Mouse (Mus musculus) lung, adult 18-20 months (tissue): ENCODE measurements around the gene Dmrt3.

Experiments used
- DNase-seq, 2 experiments: peaks; one replicate each; pipeline ENCODE4 v3.0.0; 2022; ENCODE audit warnings: mixed read lengths in 2 of 2

Gene Dmrt3

DNA sequence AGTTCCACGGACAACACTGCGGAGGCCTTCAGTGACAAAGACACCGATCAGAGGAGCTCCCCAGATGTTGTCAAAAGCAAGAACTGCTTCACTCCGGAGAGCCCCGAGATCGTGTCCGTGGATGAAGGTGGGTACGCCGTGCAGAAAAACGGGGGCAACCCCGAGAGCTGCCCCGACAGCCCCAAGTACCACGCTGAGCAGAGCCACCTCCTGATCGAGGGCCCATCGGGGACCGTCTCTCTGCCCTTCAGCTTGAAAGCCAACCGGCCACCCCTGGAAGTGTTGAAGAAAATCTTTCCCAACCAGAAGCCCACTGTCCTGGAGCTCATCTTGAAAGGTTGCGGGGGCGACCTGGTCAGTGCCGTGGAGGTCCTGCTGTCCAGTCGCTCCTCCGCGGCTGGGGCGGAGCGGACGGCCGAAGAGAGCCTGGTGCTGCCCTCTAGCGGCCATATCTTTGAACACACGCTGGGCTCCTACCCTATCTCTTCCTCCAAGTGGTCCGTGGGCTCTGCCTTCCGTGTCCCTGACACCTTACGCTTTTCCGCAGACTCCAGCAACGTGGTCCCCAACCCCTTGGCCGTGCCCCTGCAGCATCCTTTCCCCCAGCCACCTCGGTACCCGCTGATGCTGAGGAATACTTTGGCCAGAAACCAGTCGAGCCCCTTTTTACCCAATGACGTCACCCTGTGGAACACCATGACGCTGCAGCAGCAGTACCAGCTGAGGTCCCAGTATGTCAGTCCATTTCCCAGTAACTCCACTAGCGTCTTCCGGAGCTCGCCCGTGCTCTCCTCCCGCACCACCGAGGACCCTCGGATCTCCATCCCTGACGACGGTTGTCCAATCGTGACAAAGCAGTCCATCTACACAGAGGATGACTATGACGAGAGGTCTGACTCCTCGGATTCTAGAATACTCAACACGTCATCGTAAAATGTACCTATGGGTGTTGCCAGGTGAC, 12.5 kb downstream of the Dmrt3 start:
- DNase-seq: peak; percentile 45 to 58

DNA sequence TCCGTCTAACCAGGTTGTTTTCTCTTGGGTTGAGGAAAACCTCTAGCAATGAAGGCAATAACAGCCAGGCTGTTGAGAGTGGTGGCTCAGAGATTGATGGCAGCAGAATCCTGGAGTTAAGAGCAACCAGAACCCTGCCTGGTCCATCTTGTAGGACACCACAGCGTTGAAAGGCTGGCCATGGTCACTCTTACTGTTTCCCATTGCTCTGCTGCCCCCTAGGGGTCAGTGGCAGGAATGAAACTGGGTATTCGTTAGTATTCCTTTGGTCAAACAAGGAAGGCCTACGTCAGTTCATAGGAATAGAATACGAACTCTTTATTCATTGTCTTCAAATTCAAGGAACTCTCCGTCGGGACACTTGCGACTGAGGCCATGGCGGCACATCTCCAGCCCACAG, 18.4 kb downstream of the Dmrt3 start:
- DNase-seq: peak; percentile 50 to 58

DNA sequence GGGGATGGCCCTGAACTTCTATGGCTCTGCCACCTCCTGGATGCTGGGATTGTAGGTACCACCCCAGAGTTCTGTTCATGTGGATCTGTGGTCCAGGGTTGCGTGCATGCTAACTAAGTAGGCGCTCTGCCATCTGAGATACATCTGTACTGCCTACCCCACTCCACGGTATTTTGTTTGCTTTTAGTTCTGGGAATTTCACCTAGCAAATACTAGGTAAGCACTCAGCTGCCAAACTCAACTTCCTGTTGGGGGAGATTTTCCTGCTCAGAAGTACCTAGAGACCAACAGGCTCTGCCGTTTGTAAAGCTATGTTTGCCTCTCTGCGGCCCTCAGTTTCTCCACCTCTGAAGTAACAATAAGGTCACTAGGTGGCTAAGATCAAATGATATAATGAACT, 25.0 kb downstream of the Dmrt3 start:
- DNase-seq: peak; percentile 14 to 35

DNA sequence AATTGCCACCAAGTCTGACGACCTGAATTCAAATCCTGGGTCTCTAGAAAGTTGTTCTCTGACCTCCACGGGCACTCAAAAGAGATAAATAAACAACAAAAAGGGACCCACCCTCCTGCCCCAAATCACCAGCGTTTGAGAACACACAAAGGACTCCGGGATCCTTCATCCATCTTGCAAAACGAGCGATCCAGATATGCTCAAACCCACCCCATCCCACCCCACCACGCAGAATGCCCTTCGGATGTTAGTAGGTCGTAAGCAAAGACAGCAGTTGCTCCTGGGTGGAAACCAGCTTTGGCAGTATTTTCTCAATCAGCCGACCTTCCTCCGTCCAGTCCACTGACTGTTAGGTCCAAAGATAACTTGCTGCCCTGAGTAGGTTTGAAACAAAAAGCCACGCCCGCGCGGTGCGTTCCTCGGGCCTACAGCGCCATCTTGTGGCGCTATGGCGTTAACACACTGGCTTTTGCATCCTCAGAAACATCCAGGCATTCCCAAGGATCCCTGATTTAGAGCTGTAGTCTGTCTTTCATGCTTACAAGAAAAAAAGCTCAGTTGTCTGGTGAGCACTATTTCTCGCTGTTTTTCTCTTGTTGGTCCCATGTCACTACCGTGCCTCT, 25.6 kb downstream of the Dmrt3 start:
- peak; percentile 54 to 61 for DNase-seq

DNA sequence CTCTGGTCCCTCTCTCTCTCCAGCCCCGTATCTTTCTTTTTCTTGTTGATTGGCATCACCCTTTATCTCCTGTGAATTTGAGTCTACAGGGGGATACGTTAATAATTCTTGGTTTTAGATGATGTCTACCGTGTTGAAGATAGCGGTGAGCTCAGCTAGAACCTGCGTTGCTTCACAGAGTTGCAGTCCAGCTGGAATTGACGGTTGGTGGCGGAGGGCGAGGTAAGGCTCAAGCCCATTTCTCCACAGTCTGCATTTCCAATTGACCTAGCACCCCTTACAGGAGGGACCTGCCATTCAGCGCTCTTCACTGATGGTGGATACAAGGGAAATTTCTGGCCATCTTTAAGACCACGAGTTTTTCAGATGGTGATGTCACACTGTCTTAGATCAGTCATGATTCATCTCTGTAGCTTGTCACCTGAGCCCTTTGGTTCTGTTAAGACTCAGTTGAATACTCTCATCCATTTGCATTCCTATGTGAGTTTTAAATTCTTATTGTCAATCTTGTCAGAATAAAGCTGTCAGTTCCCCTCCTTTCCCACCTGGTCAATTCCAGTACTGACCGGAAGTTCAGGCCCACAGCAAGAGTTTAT, 28.8 kb downstream of the Dmrt3 start:
- DNase-seq: no peak

DNA sequence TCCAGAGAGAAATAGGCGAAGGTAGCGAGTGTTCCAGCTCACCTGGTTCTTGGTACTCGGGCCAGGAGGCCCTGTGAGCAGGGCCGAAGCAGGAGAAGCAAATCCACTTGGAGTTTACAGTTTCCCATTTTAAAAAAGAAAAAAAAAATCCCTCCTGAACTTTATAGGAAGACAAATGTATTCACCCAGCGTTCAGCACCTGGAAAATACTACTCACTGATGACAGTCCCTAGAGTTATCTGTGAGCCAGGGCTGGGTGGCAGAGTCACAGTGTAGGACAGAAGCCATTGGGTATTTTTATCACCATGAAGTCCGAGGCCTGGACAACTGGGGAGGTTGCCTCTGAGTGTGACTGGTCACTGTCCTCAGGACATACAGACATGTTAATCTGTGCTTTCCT, 31.7 kb downstream of the Dmrt3 start:
- DNase-seq: no peak

DNA sequence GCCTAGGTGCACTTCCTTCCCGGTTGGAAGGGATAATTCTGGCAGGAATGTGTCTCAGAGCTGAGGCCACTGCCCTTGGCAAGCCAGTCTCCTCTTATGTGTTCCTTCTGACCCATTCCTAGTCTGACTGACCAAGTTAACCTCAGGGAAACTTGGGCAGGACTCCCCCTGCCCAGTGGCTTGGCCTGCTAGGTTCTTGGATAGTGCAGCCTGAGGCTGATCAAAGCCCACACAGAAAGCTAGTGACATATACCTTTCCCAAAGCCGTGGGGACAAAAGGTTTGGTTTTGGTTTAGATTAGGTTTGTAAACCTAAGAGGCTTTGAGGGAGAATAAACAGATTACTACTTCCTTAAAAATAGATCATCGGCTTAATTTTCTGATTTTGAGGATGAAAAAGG, 37.0 kb downstream of the Dmrt3 start:
- DNase-seq: no peak

DNA sequence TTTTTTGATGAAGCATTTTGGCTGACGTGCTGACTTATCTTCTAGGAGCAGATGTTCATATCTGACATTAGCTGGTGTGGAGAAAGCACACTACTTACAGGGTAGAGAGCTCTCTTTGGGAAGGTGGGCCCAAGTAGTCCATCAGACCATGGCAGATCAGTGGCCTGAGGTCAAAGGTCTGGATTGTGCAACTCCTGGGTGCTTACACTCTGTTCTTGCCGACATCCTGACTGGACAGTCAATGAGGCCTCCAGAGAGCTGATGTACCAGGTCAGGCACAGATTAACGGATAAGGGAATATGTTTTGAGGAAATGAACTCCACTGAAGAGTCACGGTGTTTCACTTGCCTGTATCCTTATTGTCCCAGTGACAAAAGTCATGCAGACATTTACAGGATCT, 38.6 kb downstream of the Dmrt3 start:
- no peak for DNase-seq

DNA sequence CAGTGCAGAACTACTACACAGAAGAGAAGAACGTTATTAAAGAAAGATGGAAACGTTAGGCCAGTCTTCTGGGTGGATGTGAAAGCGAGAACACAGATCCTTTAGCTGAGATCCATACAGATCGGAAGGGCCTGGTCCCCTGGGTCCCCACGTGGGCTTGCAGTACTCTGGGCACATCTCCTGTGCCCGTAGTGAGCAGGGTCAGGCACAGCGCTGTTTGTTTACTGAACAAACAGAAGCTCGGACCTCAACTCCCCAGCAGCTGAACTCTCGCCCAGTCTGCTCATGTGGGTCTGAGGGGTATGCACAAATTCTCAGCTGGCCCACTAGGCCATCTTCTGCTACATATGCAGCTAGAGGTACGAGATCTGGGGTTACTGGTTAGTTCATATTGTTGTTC, 40.4 kb downstream of the Dmrt3 start:
- no peak for DNase-seq

DNA sequence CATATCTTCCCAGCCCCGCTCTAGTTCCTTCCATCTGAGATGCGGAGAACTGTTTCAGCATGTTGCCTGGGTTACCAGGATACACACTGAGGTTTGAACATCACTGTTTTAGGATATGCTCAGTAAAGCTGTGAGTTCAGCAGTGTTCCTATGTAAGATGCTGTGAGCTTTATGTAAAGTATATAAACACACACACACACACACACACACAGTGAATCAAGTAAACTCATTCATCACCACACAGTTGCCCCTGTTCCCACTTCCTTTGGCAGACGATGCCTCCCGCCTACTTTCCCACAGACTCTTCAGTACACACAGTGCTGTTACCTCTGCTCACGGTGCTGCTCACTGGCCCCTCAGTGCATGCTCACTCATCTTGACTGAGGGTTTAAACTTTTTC, 42.5 kb downstream of the Dmrt3 start:
- no peak for DNase-seq

DNA sequence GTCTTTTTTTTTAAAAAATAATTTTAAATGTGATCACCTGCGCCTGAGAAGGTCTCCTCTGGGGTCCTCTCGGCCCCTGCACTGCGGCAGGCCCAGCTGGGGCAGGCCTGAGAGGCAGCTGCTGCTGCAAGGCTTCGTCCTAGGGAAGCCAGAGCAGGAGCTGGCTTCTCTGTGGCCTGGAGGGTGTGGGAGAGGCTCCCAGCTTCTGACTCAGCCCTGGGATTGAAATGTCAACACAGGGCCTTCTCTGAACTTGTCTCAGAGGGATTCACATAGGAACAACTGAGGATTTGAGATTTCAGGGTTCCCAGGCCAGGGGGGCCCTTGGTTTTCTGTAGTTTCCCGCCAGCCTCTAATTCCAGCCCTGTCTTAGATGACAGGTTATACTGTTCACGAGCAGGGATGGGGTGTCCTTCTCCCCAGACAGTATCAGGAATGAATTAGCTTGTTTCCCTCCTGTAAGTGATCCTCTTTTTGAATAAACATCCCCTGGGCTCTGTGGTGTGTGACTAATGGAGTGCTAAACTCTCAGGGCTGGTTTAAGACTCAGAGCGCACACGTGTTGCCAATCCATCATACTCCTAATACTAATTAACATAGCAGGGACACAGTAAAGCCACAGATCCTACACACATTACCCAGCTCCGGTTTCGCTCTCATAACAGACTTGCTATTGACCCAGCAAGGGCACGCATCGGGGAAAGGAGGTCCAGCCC, 44.1 kb downstream of the Dmrt3 start:
- DNase-seq: no peak

DNA sequence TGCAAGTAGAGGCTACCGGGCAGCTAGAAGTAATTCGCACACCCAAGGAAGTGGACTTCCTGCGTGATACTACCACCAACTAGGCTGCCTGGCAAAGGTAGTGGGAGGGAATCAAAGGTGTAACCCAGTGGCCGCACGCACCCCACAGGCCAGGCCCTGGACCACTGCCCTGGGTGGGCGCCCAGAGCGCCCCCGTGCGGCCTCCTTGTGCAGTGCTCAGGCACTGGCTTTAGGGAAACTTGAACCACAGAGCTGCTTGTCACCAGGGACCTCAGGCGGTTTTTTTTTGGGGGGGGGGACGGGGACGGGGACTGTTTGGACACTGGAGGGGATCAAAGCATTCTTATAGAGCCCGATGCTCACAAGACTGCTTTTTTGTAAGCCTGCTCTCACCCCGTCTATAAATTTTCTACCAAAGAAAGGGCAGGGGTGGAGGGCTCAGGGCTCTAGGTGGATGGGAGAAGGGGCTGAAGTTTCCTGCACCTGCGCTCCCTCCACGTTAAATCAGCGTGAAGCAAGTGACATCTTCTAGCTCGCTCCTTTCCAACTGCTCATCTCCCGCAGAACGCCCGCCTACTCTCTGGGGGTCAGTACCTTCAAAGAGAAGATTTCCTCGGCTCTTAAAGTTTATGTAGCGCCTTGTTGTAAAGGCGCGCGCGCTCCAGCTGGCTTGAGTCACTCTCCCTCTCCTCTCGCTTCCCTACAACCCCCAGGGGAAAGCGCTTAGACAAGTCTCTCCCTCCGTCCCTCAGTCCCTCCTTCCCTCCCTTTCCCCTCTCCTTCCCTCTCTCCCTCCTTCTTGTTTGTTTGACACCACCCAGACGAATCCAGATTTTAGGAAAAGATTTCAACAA, 55.6 kb downstream of the Dmrt3 start:
- no peak for DNase-seq

DNA sequence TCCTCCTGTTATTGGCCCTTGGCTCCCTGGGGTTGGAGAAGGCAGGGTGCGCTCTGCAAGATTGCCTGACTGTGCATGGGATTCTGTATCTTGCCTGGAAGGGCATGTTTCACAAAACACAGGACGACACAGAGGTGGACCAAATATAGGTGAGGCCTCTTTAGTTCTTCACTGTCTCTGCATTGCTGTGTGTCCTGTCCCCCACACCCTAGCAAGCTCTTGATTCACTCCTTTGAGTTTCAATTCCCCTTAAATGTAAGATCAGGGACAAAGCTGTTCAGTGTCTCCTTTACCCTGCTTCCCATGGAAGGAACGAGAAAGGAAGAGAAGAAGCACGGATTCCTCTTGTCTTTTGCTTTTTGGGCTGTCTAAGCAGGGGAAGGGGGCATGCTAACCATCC, 57.7 kb downstream of the Dmrt3 start:
- no peak for DNase-seq

DNA sequence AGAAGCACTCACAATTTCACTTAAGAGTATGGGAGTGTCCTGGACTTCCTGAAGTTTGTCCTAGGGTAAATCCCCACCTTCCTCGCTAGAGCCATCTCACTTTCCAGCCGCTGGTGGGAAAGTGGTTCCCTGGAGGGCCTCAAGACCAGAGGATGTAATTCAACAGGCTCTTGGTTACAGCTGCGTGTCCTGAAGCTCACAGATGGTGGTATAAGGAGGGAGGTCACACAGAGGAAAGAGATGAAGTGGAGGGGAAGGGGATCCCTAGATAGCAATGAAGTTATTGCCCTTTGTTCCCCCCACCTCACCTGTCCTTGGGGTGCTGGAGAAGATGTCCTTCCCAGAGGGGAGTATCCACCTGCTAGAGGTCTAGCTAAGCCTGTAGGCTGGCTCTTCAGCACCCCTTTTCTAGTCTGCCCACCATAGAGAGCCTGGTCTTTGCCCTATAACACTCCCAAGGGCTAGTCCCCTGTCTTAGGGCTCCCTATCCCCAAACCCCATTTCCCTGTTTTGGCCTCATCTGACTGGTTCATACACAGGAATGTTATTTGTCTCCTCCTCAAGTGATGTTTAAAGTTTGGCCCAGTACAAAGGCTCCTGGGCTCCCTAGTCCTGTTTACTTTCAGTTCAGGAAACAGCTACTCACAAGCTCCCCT, 59.6 kb downstream of the Dmrt3 start:
- no peak for DNase-seq

DNA sequence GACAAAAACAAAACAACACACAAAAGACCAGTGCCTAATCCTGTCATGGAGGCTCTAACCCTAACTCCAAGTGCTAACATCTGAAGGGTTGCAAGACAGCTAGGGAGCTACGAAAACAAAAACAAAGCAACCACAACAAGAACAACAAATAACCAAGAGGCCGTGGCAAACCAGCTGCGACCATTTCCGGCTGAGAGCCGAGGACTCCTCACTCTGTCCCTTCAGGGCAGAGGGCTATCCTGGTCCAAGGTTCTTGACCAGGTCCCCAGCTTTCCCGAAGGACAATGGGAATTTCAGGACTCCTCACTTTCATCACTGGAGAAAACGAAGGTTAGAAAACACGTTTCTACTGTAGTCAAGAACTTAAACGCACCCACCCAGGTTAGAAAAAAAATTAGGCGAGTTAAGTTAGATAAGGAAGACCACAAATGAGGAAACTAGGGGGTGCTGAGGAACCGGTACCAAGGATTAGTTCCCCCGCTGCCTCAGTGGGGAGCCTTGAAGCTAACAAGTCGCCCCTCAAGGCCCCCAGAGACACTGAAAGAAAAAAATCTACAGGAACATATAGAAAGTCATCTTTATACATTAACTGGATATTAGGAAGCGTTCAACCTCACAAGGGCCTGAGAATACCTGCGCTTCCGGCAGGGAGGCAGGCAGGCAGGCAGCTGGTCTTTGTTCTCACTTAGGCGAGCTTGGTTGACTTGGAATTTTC, 60.6 kb downstream of the Dmrt3 start:
- no peak for DNase-seq

DNA sequence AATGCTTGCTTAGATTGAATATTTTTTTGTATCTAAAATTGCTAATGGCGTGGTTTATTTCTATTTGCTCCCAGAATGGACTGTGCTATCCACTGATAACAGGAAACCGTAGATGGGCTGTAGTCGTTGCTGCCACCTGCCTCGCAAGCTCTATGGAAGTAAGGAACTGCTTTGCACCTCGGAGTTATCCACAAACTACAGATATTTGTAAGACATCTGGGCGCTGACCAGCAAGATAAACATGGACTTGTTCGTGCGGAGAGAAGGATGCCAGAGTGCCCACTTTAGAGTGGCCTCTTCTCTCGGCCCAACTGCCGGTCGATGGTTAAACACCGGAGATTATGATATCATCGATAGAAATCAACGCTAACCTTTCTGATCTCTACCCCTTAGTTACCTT, 61.6 kb downstream of the Dmrt3 start:
- DNase-seq: no peak

DNA sequence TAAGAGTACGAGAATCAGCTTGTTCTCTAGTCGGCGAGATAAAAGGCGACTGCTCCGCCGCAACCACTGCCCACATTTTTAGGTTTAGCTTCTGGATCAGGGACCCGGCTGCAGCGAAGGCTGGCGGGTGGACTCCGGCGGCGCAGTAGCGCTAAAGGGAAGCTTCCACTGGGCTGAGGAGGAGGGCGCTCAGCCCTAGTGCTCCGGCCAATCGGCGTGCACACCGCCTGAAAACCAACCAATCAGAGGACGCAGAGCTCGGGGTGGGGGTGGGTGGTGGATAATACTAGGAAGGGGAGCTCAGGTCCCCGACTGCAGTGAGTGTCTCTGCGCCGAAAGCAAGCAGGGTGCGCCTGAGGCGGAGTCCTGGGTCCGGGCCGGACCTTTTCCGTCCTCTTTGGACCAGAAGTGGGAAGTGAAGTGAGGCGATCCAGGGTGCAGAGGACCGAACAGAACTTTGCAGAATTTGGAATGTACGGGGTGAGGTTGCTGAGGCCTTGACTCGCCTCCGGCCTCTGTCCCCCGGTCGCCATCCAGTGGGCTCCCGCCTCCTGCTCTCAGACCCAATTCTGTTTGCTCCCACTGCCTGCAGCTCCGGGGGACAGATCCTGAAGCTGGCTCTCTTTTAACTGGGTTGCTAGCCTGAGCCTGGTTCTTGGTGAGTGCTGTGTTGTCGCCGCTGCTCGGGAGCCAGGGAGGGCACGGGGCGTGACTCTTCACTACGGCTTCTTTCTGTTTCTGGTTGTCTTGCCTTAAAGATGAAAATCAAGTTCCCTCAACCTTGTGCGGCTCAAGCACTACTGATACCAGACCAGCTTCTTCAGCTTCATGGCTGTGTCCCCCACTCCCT, 62.2 kb downstream of the Dmrt3 start, which contains the start of gene Dmrt2:
TSS of gene Dmrt2 (plus strand) at position 311 of the 850 bp plus-strand sequence.
- DNase-seq: peak; percentile 56 to 64
